Mouse (Mus musculus) liver, embryonic 14.5 days (tissue): ENCODE data around the gene Dhrs2. TPM values are rescaled to one million over a fixed set of nuclear protein-coding genes. Genes with fewer than 3 reads are reported as not detected.

ENCODE experiments used
- ATAC-seq: fragments of 200-750 bp; cut with Nextera tagmentation; 2 replicates; pipeline ENCODE4 v1.8.0; 2017; ENCODE audit warnings: moderate number of reproducible peaks, mild to moderate bottlenecking, moderate library complexity; ENCODE audit not compliant: insufficient read depth
- DNase-seq, 3 experiments: peaks; one replicate each; pipeline ENCODE4 v3.0.0-alpha.2; 2012 to 2013; ENCODE audit warnings: low read depth in 3 of 3, low spot score in 3 of 3
- H3K27ac ChIP-seq: fragments of 300-500 bp; sonication (generic); 2 replicates; pipeline ENCODE4 v1.5.1; 2014; ENCODE audit warnings: moderate library complexity, mild to moderate bottlenecking, control low read depth, inconsistent platforms
- H3K27me3 ChIP-seq: fragments of 300-500 bp; sonication (generic); 2 replicates; pipeline ENCODE4 v1.6.1; 2014; ENCODE audit warnings: mild to moderate bottlenecking, low read length, moderate library complexity; ENCODE audit not compliant: control insufficient read depth, insufficient read depth
- H3K36me3 ChIP-seq: fragments of 300-500 bp; sonication (generic); replicated peaks from 2 replicates; pipeline ENCODE4 v1.6.1; 2014; ENCODE audit warnings: low read depth; ENCODE audit not compliant: control insufficient read depth, insufficient read depth
- H3K4me1 ChIP-seq, 2 experiments: fragments of 200-500 bp in 1 of 2; fragments of 300-500 bp in 1 of 2; sonication (generic) in 1 of 2; replicated peaks; 2 replicates each; pipeline ENCODE4 v1.6.1; 2012 to 2014; ENCODE audit warnings: antibody characterized with exemption in 1 of 2, inconsistent platforms in 1 of 2, low read length in 1 of 2; ENCODE audit not compliant: control insufficient read depth in 2 of 2, insufficient read depth in 2 of 2
- H3K4me2 ChIP-seq: fragments of 300-500 bp; sonication (generic); 2 replicates; pipeline ENCODE4 v1.6.1; 2014; ENCODE audit warnings: low read depth, mild to moderate bottlenecking, control low read depth, moderate library complexity
- H3K4me3 ChIP-seq, 2 experiments: fragments of 200-500 bp in 1 of 2; fragments of 300-500 bp in 1 of 2; sonication (generic) in 1 of 2; 2 replicates each; pipeline ENCODE4 v1.5.1; 2012 to 2014; ENCODE audit warnings: low read depth in 2 of 2, low read length in 2 of 2, mild to moderate bottlenecking in 2 of 2, control low read depth in 1 of 2, inconsistent platforms in 1 of 2, moderate library complexity in 1 of 2; ENCODE audit not compliant: insufficient read depth in 1 of 2
- H3K9ac ChIP-seq: fragments of 300-500 bp; sonication (generic); replicated peaks from 2 replicates; pipeline ENCODE4 v1.6.1; 2014; ENCODE audit warnings: mild to moderate bottlenecking, control low read depth, moderate library complexity
- H3K9me3 ChIP-seq: fragments of 300-500 bp; sonication (generic); 2 replicates; pipeline ENCODE4 v1.6.1; 2016; ENCODE audit warnings: low read length, mixed read lengths; ENCODE audit not compliant: control insufficient read depth
- CTCF ChIP-seq: IDR thresholded peaks from 2 replicates; pipeline ENCODE4 v1.5.1; 2016; ENCODE audit warnings: antibody characterized with exemption, low read depth, control low read depth
- EP300 ChIP-seq: IDR thresholded peaks from 2 replicates; pipeline ENCODE4 v1.6.1; 2016; ENCODE audit warnings: antibody characterized with exemption, low read depth
- WGBS: fragments of 180-500 bp; shearing (Covaris S2); extraction: QIAGEN DNeasy Blood & Tissue Kit; methylation state at CpG from one replicate; pipeline ENCODE4 v1.1.7; 2014; ENCODE audit not compliant: insufficient replicate concordance; 5-methylcytosine and 5-hydroxymethylcytosine counted together
- polyA plus RNA-seq, 2 experiments: library from polyadenylated mRNA; depleted of rRNA in 1 of 2; stranded (reverse) in 1 of 2; unstranded in 1 of 2; fragments of >200 nt; fragmentation: Nextera tagmentation in 1 of 2; extraction: Ambion mirVana in 1 of 2; gene quantifications; 2 replicates each; pipeline versions ENCODE4 v1.2.1 to v1.2.3; 2012 to 2014

The Dhrs2 gene
- polyA plus RNA-seq, 2 experiments = 0.06 TPM; not detected in 1

- no peak overlapping the region for H3K4me3 ChIP-seq
- H3K4me2 ChIP-seq = no peak overlapping the region
- peak; percentile 45; the same call in 1 of the 2 replicates for ATAC-seq
- H3K4me1 ChIP-seq = no peaks in the 10 kb centered on the region; a peak in 2 of 4 replicates
- H3K9me3 ChIP-seq = no peaks in the 10 kb centered on the region
- no peak overlapping the region for H3K27ac ChIP-seq
- DNase-seq = no peak
- WGBS = 10% methylated on average over 4 of the region's 4 CpGs
- no peaks in the 10 kb centered on the region for H3K36me3 ChIP-seq
- TF ChIP-seq CTCF (no peak), EP300 (no peak)
- no peaks in the 10 kb centered on the region for H3K27me3 ChIP-seq
- no peak overlapping the region for H3K9ac ChIP-seq
These were observed 51.2 kb downstream of the Dhrs2 start for GRCm38 (mm10) chr14:55273023-55273422.

GRCm38 (mm10) chr14:55274810-55275209 lies 53.0 kb downstream of the Dhrs2 start:
- Histone ChIP-seq H3K9ac (no peak overlapping the region), H3K4me2 (no peak overlapping the region), H3K36me3 (no peaks in the 10 kb centered on the region), H3K27ac (no peak overlapping the region), H3K4me3 (no peak overlapping the region), H3K4me1 (no peaks in the 10 kb centered on the region; a peak in 2 of 4 replicates), H3K9me3 (no peaks in the 10 kb centered on the region), H3K27me3 (no peaks in the 10 kb centered on the region)
- WGBS = 51% methylated on average over 6 of the region's 6 CpGs
- TF ChIP-seq CTCF (no peak), EP300 (no peak)
- ATAC-seq (no peak), DNase-seq (no peak)

GRCm38 (mm10) chr14:55279322-55280069 lies 57.7 kb downstream of the Dhrs2 start:
- Histone ChIP-seq H3K27ac (no peak overlapping the region), H3K9me3 (no peaks in the 10 kb centered on the region), H3K9ac (no peak overlapping the region), H3K36me3 (no peaks in the 10 kb centered on the region), H3K4me1 (no peaks in the 10 kb centered on the region; a peak in 1 of 4 replicates), H3K4me3 (no peak overlapping the region), H3K27me3 (no peaks in the 10 kb centered on the region), H3K4me2 (no peak overlapping the region)
- DNase-seq = no peak
- TF ChIP-seq CTCF (no peak), EP300 (no peak)
- 69% methylated on average over 7 of the region's 7 CpGs for WGBS
- ATAC-seq = no peak

Other genes with a start within 250 kb of the Dhrs2 start
- not detected in 2 replicates for gene Gm17428, start 245.1 kb upstream of the Dhrs2 start, polyA plus RNA-seq (2012; rRNA removed)
- gene Gm17428, start 245.1 kb upstream of the Dhrs2 start, polyA plus RNA-seq (2014; fragmentation: Nextera tagmentation; extraction: Ambion mirVana) = not detected in 2 replicates
- gene Myh7, start 227.4 kb upstream of the Dhrs2 start, polyA plus RNA-seq (2012; rRNA removed) = 0.03 and 0.07 TPM in 2 replicates
- 0.05 TPM in 1 of 2 replicates, not detected in the other for gene Myh7, start 227.4 kb upstream of the Dhrs2 start, polyA plus RNA-seq (2014; fragmentation: Nextera tagmentation; extraction: Ambion mirVana)
- 14.4 and 31.0 TPM in 2 replicates for gene Ngdn, start 206.6 kb upstream of the Dhrs2 start, polyA plus RNA-seq (2012; rRNA removed)
- 36.0 and 39.6 TPM in 2 replicates for gene Ngdn, start 206.6 kb upstream of the Dhrs2 start, polyA plus RNA-seq (2014; fragmentation: Nextera tagmentation; extraction: Ambion mirVana)
- 0.26 and 0.29 TPM in 2 replicates for gene Zfhx2, start 129.7 kb upstream of the Dhrs2 start, polyA plus RNA-seq (2012; rRNA removed)
- gene Zfhx2, start 129.7 kb upstream of the Dhrs2 start, polyA plus RNA-seq (2014; fragmentation: Nextera tagmentation; extraction: Ambion mirVana) = 0.61 and 0.62 TPM in 2 replicates
- 2.0 and 2.6 TPM in 2 replicates for gene Thtpa, start 127.2 kb upstream of the Dhrs2 start, polyA plus RNA-seq (2012; rRNA removed)
- 4.3 and 4.6 TPM in 2 replicates for gene Thtpa, start 127.2 kb upstream of the Dhrs2 start, polyA plus RNA-seq (2014; fragmentation: Nextera tagmentation; extraction: Ambion mirVana)
- gene Ap1g2, start 115.4 kb upstream of the Dhrs2 start, polyA plus RNA-seq (2012; rRNA removed) = 12.7 and 13.4 TPM in 2 replicates
- gene Ap1g2, start 115.4 kb upstream of the Dhrs2 start, polyA plus RNA-seq (2014; fragmentation: Nextera tagmentation; extraction: Ambion mirVana) = 18.6 and 21.2 TPM in 2 replicates
- 0.04 and 0.15 TPM in 2 replicates for gene Jph4, start 105.1 kb upstream of the Dhrs2 start, polyA plus RNA-seq (2012; rRNA removed)
- 0.04 TPM in 1 of 2 replicates, not detected in the other for gene Jph4, start 105.1 kb upstream of the Dhrs2 start, polyA plus RNA-seq (2014; fragmentation: Nextera tagmentation; extraction: Ambion mirVana)